Mouse (Mus musculus) induced T-regulatory cell, adult 2 months (primary cell): Measurements from ENCODE around the gene Rgs11.
A peak's percentile ranks its signal among the peaks of the same experiment; 100 is the strongest.
"Not testable (repeated sequence)": the region's sequence is repeated elsewhere in the genome, so short reads cannot be mapped to it uniquely, and the experiment has no call there.

Experiments
- DNase-seq: peaks from one replicate; pipeline ENCODE4 v3.0.0-alpha.2; 2012; ENCODE audit warnings: low read depth

The Rgs11 gene

GRCm38 (mm10) chr17:26202737-26203136, at the start of gene Rgs11:
Rgs11 (plus strand) TSS chr17:26202951.
- DNase-seq = peak; percentile 71

GRCm38 (mm10) chr17:26162736-26163135, 40.0 kb upstream of the Rgs11 start:
- DNase-seq = no peak

GRCm38 (mm10) chr17:26168039-26168438, 34.7 kb upstream of the Rgs11 start:
- DNase-seq = peak; percentile 80

- not testable (repeated sequence) for DNase-seq
These were observed 27.5 kb upstream of the Rgs11 start for GRCm38 (mm10) chr17:26175248-26175647.

GRCm38 (mm10) chr17:26178611-26179010, 24.1 kb upstream of the Rgs11 start:
- no peak for DNase-seq

GRCm38 (mm10) chr17:26181179-26181578, 21.6 kb upstream of the Rgs11 start:
- no peak for DNase-seq

- DNase-seq = no peak
These were observed 15.2 kb upstream of the Rgs11 start for GRCm38 (mm10) chr17:26187592-26187991.

- no peak for DNase-seq
These were observed 14.5 kb upstream of the Rgs11 start for GRCm38 (mm10) chr17:26188091-26188805.

GRCm38 (mm10) chr17:26191486-26191885, 11.3 kb upstream of the Rgs11 start:
- peak; percentile 43 for DNase-seq

- no peak for DNase-seq
These were observed 10.1 kb upstream of the Rgs11 start for GRCm38 (mm10) chr17:26192481-26193190.

GRCm38 (mm10) chr17:26198892-26199291, 3.9 kb upstream of the Rgs11 start, which contains the start of gene Pdia2:
Pdia2 (minus strand) TSS chr17:26199087.
- DNase-seq = no peak

- peak; percentile 39 for DNase-seq
These were observed 1.7 kb upstream of the Rgs11 start for GRCm38 (mm10) chr17:26200831-26201705.

- peak; percentile 18 for DNase-seq
These were observed 753 bp upstream of the Rgs11 start for GRCm38 (mm10) chr17:26201998-26202397.

- DNase-seq = peak; percentile 63
These were observed 615 bp downstream of the Rgs11 start for GRCm38 (mm10) chr17:26203321-26203811.

GRCm38 (mm10) chr17:26204766-26205165, 2.0 kb downstream of the Rgs11 start:
- DNase-seq = no peak

- DNase-seq = no peak
These were observed 3.6 kb downstream of the Rgs11 start for GRCm38 (mm10) chr17:26206392-26206791.

- DNase-seq = no peak
These were observed 4.9 kb downstream of the Rgs11 start, which contains the start of gene Arhgdig for GRCm38 (mm10) chr17:26207686-26208085. Arhgdig (minus strand) TSS chr17:26207786.

- no peak for DNase-seq
These were observed 9.5 kb downstream of the Rgs11 start for GRCm38 (mm10) chr17:26212241-26212640.

- no peak for DNase-seq
These were observed 9.9 kb downstream of the Rgs11 start for GRCm38 (mm10) chr17:26212681-26213080.

GRCm38 (mm10) chr17:26221508-26221907, 18.8 kb downstream of the Rgs11 start:
- DNase-seq = no peak

GRCm38 (mm10) chr17:26225150-26225549, 22.4 kb downstream of the Rgs11 start:
- DNase-seq = no peak

- DNase-seq = no peak
These were observed 27.0 kb downstream of the Rgs11 start for GRCm38 (mm10) chr17:26229776-26230175.
